Mouse (Mus musculus) megakaryocyte, embryonic 14.5 days (primary cell): ENCODE data around the gene Ahdc1. TPM values are rescaled to one million over a fixed set of nuclear protein-coding genes. Genes with fewer than 3 reads are reported as not detected.

ENCODE experiments used
- H3K27me3 ChIP-seq: replicated peaks from 2 replicates; pipeline ENCODE3; 2012; ENCODE audit warnings: inconsistent platforms
- H3K36me3 ChIP-seq: replicated peaks from 2 replicates; pipeline ENCODE3; 2012; ENCODE audit warnings: low read length, inconsistent platforms, mixed read lengths
- H3K4me1 ChIP-seq: 2 replicates; pipeline ENCODE4 v1.6.1; 2012; ENCODE audit warnings: inconsistent platforms
- H3K4me3 ChIP-seq: replicated peaks from 2 replicates; pipeline ENCODE3; 2012; ENCODE audit warnings: moderate library complexity, mild to moderate bottlenecking, inconsistent platforms
- H3K9me3 ChIP-seq: 2 replicates; pipeline ENCODE4 v1.6.1; 2012; ENCODE audit warnings: inconsistent platforms
- FLI1 ChIP-seq: IDR thresholded peaks from 2 replicates; pipeline ENCODE4 v1.6.1; 2012; ENCODE audit warnings: low read length, inconsistent platforms, mixed read lengths
- GATA1 ChIP-seq: IDR thresholded peaks from 3 replicates; pipeline ENCODE4 v1.6.1; 2012; ENCODE audit warnings: mixed read lengths, low read length, inconsistent platforms, borderline replicate concordance
- polyA plus RNA-seq: library from polyadenylated mRNA; stranded (reverse); fragments of >175 nt; gene quantifications from 2 replicates; pipeline ENCODE4 v1.2.3, GENCODE M21; 2012; ENCODE audit warnings: low replicate concordance; ENCODE audit not compliant: insufficient read depth

Gene Ahdc1
- polyA plus RNA-seq, 1 experiment: 42.4 TPM

DNA sequence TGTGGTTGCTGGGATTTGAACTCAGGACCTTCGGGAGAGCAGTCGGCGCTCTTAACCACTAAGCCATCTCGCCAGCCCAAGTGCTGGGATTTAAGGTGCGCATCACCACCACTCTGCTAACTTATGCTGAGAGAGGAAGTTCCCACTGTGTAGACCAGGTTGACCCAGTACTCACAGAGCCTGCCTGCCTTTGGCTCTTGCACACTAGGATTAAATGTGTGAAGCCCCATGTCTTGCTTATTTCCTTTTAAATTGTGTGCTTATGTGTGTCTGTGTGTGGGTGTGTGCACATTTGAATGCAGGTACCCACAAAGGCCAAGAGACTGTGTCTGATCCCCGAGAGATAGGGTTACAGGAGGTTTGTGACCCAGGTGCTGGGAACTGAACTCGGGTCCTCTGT lies 95.6 kb downstream of the Ahdc1 start:
- H3K36me3 ChIP-seq: no peaks in the 10 kb centered on the region
- TF ChIP-seq GATA1: no peak
- TF ChIP-seq FLI1: no peak
- peaks cover 13% of the 10 kb centered on the region for H3K27me3 ChIP-seq

DNA sequence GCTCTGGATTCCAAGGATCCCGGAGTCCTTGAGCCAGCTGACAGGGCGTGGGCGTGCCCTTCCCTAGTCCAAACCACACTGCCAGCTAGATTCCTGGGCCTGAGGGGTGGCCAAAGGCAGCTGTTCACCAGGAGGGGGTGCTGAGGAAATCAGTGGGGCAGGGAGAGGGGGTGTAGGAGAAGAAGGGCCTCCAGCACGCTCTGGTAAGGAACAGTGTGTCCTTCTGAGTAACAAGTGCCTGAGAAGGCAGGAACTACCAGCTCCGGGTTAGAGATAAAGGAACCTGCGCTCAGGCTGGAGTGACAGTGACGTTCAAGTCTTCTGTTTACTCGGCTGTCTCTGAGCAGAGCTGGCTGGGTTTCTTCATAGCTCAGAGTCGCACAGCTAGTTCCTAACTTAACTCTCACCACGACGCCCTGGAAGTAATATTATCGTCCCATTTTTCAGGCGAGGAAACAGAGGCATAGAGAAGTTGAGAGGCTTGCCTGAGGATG lies 96.8 kb downstream of the Ahdc1 start:
- Histone ChIP-seq H3K36me3 (no peaks in the 10 kb centered on the region), H3K9me3 (no peaks in the 10 kb centered on the region; the same call in 1 of the 2 replicates), H3K27me3 (peaks cover 7% of the 10 kb centered on the region), H3K4me1 (peaks cover 46% of the 10 kb centered on the region), H3K4me3 (peak overlapping the region; percentile 44)
- TF ChIP-seq FLI1 (no peak), GATA1 (no peak)

More for the DNA sequence above, 95.6 kb downstream of the Ahdc1 start:
- Histone ChIP-seq H3K9me3 (no peaks in the 10 kb centered on the region; the same call in 1 of the 2 replicates), H3K4me3 (no peak overlapping the region), H3K4me1 (peaks cover 43% of the 10 kb centered on the region)

DNA sequence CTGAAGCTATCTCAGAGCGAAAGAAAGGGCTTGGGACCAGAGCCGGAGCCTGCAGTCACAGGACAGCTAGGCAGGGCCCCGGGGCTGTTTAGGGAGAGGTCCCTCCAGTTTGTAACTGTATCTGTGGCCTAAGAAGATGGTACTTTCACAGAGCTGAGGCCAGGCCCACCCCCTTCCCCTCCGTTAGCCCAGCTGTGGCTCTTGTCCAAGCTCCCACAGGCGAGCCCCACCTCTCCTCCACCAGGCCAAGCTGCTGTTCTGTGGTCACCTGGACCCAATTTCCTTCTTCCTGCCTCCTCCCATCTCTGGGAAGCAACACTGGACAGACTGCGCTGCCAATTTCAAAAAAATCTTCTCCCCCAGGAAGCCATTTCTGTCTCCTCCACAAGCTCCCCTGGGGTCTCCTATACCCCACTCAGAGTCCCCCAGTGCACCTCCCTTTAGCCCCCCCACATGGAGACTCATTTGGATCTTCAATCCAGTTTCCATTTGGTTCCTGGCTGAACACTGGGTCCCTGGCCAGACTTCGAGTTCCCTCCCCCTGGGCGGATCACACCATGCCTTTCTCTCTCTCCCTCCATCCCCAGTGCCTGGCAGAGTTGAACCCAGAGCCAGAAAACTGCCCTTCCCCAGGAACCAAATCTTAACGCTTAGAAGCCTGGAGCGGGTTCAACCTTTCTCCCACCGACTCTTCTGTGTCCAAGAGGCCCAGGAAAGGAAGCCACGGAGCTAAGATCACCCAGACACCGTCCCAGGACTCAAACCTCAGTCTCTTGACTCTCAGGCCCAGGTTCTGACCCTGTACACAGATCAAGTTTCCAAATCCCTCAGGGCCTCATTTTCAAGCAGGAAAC lies 97.6 kb downstream of the Ahdc1 start:
- Histone ChIP-seq H3K9me3 (no peaks in the 10 kb centered on the region; the same call in 1 of the 2 replicates), H3K27me3 (peaks cover 11% of the 10 kb centered on the region), H3K36me3 (no peaks in the 10 kb centered on the region), H3K4me3 (no peak overlapping the region), H3K4me1 (peaks cover 45% of the 10 kb centered on the region)
- TF ChIP-seq FLI1: no peak
- no peak for TF ChIP-seq GATA1

DNA sequence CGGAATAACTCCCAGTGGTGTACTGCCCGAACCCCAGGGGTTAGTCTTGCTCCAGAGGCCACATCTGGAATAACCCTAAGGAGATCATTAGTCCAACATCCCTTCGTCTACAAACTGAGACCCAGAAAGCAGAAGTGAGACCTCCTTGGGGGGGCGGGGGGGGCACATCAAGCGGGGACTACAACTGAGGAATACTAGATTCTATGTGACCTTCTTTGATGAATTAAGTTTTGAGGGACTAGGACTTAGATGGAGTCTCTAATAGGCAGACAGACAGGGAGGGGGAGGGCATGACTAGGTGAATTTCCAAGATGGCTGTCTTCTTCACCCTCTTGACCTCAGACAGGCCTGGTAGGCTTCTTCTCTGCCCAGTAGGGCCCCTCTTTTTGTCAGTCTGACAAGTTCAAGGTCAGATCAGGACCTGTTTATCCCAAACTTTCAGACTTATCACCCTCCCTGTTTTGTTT lies 98.3 kb downstream of the Ahdc1 start:
- Histone ChIP-seq H3K9me3 (no peaks in the 10 kb centered on the region; the same call in 1 of the 2 replicates), H3K36me3 (no peaks in the 10 kb centered on the region), H3K4me1 (peaks cover 38% of the 10 kb centered on the region), H3K27me3 (peaks cover 9% of the 10 kb centered on the region), H3K4me3 (no peak overlapping the region)
- no peak for TF ChIP-seq FLI1
- TF ChIP-seq GATA1: no peak

DNA sequence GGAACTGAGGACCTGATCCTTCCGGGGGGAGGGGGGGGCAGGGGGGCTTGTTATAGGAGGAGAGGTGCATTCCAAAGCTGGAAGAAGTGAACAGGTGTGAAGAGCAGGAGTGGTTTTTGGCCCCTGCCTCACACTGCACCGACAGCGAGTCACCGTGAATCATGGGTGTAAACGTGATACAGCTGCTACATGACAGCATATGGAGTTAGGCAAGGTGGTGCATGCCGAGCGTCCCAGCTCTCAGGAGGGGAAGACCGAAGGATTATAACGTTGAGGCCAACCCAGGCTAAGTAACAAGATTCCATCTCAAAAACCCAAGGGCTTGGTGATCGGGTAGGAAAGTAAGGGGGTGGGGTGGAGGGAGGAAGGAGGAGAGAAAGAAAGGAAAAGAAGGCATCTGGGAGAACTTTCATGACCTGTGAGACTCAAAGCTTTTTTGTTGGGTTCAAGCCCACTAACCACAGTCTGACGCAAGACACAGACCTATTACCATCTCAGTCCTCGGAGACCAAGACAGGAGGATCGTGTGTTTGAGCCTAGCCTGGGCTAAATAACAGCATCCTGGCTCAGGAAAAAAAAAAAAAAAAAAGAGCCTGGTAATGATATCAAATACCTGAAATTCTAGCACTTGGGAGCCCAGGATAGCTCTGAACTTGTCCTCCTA lies 101.2 kb downstream of the Ahdc1 start:
- peaks cover 52% of the 10 kb centered on the region for H3K4me1 ChIP-seq
- H3K36me3 ChIP-seq: no peaks in the 10 kb centered on the region
- H3K27me3 ChIP-seq: peaks cover 4% of the 10 kb centered on the region
- no peak for TF ChIP-seq GATA1
- TF ChIP-seq FLI1: no peak
- no peaks in the 10 kb centered on the region for H3K9me3 ChIP-seq
- no peak overlapping the region for H3K4me3 ChIP-seq

DNA sequence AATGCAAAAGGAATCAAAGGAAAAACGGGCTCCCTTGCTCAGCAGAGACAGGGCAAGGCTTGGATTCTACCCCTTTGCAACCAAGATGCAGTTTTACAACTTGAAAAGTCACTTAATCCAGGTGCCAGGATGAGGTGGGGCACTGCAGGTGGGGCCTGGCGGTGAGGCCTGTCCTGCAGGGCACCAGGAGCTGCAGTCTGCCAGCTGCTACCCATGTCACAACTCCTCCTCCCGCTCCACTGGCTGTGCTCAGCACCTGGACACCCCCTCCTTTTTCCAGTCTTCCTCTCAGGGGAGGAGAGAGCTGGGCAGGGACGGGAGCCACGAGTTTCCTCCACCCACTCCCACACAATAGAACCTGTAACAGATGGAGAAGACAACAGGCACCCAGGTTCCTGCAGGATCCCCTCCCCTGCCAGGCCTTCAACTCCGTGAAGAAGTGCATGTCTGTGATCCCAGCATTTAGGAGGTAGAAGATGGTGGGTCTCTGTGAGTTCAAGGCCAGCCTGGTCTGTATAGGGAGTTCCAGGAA lies 102.4 kb downstream of the Ahdc1 start:
- TF ChIP-seq GATA1 (no peak), FLI1 (no peak)
- H3K9me3 ChIP-seq: no peaks in the 10 kb centered on the region
- H3K4me3 ChIP-seq: no peak overlapping the region
- peaks cover 52% of the 10 kb centered on the region for H3K4me1 ChIP-seq
- peaks cover 4% of the 10 kb centered on the region for H3K27me3 ChIP-seq
- H3K36me3 ChIP-seq: no peaks in the 10 kb centered on the region

DNA sequence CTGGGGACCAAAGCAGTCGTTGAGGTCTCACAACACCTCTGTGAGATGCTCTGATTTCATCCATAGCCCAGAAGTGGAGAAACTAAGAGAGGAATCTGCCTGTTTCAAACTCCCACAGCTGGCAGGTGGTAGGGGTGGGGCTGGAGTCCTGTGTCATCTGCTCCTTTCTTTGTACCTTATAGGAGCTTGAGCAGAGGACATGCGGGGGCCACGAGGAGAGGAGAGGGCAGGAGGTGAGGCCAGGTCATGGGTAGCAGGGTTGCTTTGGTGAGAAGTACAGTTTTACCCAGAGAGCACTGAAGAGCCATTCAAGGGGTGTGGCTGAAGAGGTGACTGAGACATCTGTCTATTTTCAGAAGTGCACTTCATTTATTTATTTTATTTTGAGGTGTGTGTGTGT lies 103.7 kb downstream of the Ahdc1 start:
- TF ChIP-seq GATA1: no peak
- no peak for TF ChIP-seq FLI1
- H3K4me1 ChIP-seq: peaks cover 48% of the 10 kb centered on the region
- H3K4me3 ChIP-seq: no peak overlapping the region
- H3K27me3 ChIP-seq: peaks cover 4% of the 10 kb centered on the region
- no peaks in the 10 kb centered on the region for H3K9me3 ChIP-seq
- no peaks in the 10 kb centered on the region for H3K36me3 ChIP-seq

DNA sequence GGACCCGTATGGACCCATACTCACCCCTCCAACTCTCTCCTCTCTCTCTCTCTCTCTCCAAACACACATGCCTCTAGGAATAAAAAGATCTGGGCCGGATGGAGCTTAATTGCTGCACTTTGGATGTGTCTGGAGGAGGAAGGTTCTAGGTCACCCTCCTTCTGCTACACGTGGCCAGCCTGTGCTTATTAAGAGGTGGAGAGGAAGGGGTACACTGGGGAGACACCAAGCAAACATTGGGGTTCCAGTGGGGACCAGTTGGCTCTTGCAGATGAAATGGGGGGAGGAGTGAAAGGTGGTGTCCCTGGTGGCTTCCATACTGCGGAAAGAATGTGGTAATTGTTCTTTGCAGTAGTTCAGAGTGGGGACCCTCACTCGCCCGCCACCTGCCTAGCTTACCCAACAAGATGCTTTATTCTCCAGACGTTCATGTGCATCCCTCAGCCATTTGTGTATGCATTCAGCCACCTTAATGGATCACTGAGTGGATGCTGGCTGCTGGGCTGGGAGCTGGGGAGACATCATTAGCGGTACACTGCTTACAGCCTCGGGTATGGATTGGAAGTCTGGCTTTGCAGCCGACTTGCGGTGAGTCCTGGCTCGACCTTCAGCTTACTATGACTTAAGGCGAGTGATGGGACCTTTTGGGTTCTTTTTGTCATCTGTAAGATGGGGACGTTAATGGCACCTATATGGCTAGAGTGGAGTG lies 104.8 kb downstream of the Ahdc1 start:
- H3K27me3 ChIP-seq: peaks cover 8% of the 10 kb centered on the region
- TF ChIP-seq GATA1: no peak
- no peak for TF ChIP-seq FLI1

DNA sequence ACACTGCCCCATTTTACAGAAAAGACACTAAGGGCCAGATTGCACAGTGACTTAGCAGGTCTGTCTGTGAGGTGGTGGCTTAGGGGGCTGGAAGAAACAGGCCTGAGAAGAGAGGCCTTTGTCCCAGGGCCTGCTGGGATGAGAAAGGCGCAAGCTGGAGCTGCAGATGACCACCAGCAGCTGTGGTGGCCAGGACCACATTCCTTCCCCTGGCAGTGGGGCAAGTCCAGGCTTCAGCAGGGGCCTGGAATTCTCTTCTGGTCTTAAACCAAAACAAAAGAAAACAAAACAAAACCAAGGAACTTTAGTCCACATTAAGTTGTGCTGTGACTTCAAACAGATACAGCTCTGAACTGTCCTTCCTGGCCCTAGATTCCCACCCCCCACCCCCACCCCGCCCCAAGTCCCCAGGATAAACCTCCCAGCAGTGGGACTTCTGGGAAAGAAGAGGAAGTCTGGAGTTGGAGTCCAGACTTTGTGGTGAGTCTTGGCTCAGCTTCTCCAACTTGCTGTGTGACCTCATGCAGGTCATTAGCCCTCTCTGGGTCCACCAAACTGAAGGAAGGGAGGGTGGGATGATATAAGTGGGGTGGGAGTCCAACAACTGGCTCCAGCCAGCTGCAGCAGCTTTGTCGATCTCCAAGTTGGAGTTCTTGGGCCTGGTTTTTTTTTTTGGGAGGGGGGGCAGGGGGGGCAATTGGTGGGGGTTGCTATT lies 105.9 kb downstream of the Ahdc1 start:
- no peaks in the 10 kb centered on the region for H3K9me3 ChIP-seq

More for the DNA sequence above, 104.8 kb downstream of the Ahdc1 start:
- Histone ChIP-seq H3K36me3 (no peaks in the 10 kb centered on the region), H3K9me3 (no peaks in the 10 kb centered on the region), H3K4me1 (peaks cover 51% of the 10 kb centered on the region), H3K4me3 (no peak overlapping the region)

More for the DNA sequence above, 105.9 kb downstream of the Ahdc1 start:
- Histone ChIP-seq H3K36me3 (no peaks in the 10 kb centered on the region), H3K27me3 (peaks cover 12% of the 10 kb centered on the region), H3K4me3 (no peak overlapping the region), H3K4me1 (peaks cover 62% of the 10 kb centered on the region)
- no peak for TF ChIP-seq FLI1
- no peak for TF ChIP-seq GATA1
